In the genomic region with DNA sequence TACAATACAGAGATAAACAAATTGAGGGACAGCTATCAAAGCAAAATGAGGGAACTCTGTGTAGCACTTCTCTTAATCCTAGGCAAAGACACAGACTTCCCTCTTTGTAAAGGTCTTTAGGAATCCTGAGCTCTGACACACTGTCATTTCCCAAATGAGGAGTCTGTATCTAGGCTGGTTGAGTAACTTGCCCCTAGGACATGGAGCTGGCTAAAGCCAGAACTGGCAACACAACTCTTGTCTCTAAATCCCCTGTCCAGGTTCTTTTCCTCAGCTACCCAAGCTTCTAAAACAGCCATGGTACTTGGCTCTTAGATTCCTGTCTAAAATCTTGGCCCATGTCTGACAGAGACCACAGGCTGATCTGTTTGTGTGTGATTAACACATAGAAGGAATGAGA, we compare ENCODE assay signal across 18 mouse cellular contexts.
"Had no signal": no experiment of that assay in that cellular context is flagged by ENCODE, and none has a peak within 500 bp of the region (broad histone marks: within the 10 kb centered on the region; RNA-seq: fewer than 3 reads in every experiment).

No protein-coding gene starts in this region.

- DNase-seq: gastrocnemius, adult 2 months; gastrocnemius, postnatal 10 days; gastrocnemius, postnatal 25 days; heart, adult 11 months; heart, adult 2 months; heart, postnatal 14 days; heart, postnatal 36 days; kidney, adult 11 months; kidney, adult 2 months; kidney, adult 9 months; kidney, postnatal 14 days; kidney, postnatal 36 days; layer of hippocampus, adult 9-11 months; layer of hippocampus, postnatal 36 days; liver; liver, embryonic 13.5 days had no signal

- ATAC-seq: hindbrain, postnatal 0 days; intestine, embryonic 16.5 days had no signal
